Mouse (Mus musculus) liver, embryonic 14.5 days (tissue): ENCODE data around the gene Nup50. TPM values are rescaled to one million over a fixed set of nuclear protein-coding genes. Genes with fewer than 3 reads are reported as not detected.

Source experiments
- ATAC-seq: fragments of 200-750 bp; cut with Nextera tagmentation; 2 replicates; pipeline ENCODE4 v1.8.0; 2017; ENCODE audit warnings: moderate number of reproducible peaks, mild to moderate bottlenecking, moderate library complexity; ENCODE audit not compliant: insufficient read depth
- DNase-seq, 3 experiments: peaks; one replicate each; pipeline ENCODE4 v3.0.0-alpha.2; 2012 to 2013; ENCODE audit warnings: low read depth in 3 of 3, low spot score in 3 of 3
- H3K27ac ChIP-seq: fragments of 300-500 bp; sonication (generic); 2 replicates; pipeline ENCODE4 v1.5.1; 2014; ENCODE audit warnings: moderate library complexity, mild to moderate bottlenecking, control low read depth, inconsistent platforms
- H3K27me3 ChIP-seq: fragments of 300-500 bp; sonication (generic); 2 replicates; pipeline ENCODE4 v1.6.1; 2014; ENCODE audit warnings: mild to moderate bottlenecking, low read length, moderate library complexity; ENCODE audit not compliant: control insufficient read depth, insufficient read depth
- H3K36me3 ChIP-seq: fragments of 300-500 bp; sonication (generic); replicated peaks from 2 replicates; pipeline ENCODE4 v1.6.1; 2014; ENCODE audit warnings: low read depth; ENCODE audit not compliant: control insufficient read depth, insufficient read depth
- H3K4me1 ChIP-seq, 2 experiments: fragments of 200-500 bp in 1 of 2; fragments of 300-500 bp in 1 of 2; sonication (generic) in 1 of 2; replicated peaks; 2 replicates each; pipeline ENCODE4 v1.6.1; 2012 to 2014; ENCODE audit warnings: antibody characterized with exemption in 1 of 2, inconsistent platforms in 1 of 2, low read length in 1 of 2; ENCODE audit not compliant: control insufficient read depth in 2 of 2, insufficient read depth in 2 of 2
- H3K4me2 ChIP-seq: fragments of 300-500 bp; sonication (generic); 2 replicates; pipeline ENCODE4 v1.6.1; 2014; ENCODE audit warnings: low read depth, mild to moderate bottlenecking, control low read depth, moderate library complexity
- H3K4me3 ChIP-seq, 2 experiments: fragments of 200-500 bp in 1 of 2; fragments of 300-500 bp in 1 of 2; sonication (generic) in 1 of 2; 2 replicates each; pipeline ENCODE4 v1.5.1; 2012 to 2014; ENCODE audit warnings: low read depth in 2 of 2, low read length in 2 of 2, mild to moderate bottlenecking in 2 of 2, control low read depth in 1 of 2, inconsistent platforms in 1 of 2, moderate library complexity in 1 of 2; ENCODE audit not compliant: insufficient read depth in 1 of 2
- H3K9ac ChIP-seq: fragments of 300-500 bp; sonication (generic); replicated peaks from 2 replicates; pipeline ENCODE4 v1.6.1; 2014; ENCODE audit warnings: mild to moderate bottlenecking, control low read depth, moderate library complexity
- H3K9me3 ChIP-seq: fragments of 300-500 bp; sonication (generic); 2 replicates; pipeline ENCODE4 v1.6.1; 2016; ENCODE audit warnings: low read length, mixed read lengths; ENCODE audit not compliant: control insufficient read depth
- CTCF ChIP-seq: IDR thresholded peaks from 2 replicates; pipeline ENCODE4 v1.5.1; 2016; ENCODE audit warnings: antibody characterized with exemption, low read depth, control low read depth
- EP300 ChIP-seq: IDR thresholded peaks from 2 replicates; pipeline ENCODE4 v1.6.1; 2016; ENCODE audit warnings: antibody characterized with exemption, low read depth
- WGBS: fragments of 180-500 bp; shearing (Covaris S2); extraction: QIAGEN DNeasy Blood & Tissue Kit; methylation state at CpG from one replicate; pipeline ENCODE4 v1.1.7; 2014; ENCODE audit not compliant: insufficient replicate concordance; 5-methylcytosine and 5-hydroxymethylcytosine counted together
- polyA plus RNA-seq, 2 experiments: library from polyadenylated mRNA; depleted of rRNA in 1 of 2; stranded (reverse) in 1 of 2; unstranded in 1 of 2; fragments of >200 nt; fragmentation: Nextera tagmentation in 1 of 2; extraction: Ambion mirVana in 1 of 2; gene quantifications; 2 replicates each; pipeline versions ENCODE4 v1.2.1 to v1.2.3; 2012 to 2014

The Nup50 gene
- polyA plus RNA-seq, 2 experiments, result 11.8 to 22.7 TPM

DNA sequence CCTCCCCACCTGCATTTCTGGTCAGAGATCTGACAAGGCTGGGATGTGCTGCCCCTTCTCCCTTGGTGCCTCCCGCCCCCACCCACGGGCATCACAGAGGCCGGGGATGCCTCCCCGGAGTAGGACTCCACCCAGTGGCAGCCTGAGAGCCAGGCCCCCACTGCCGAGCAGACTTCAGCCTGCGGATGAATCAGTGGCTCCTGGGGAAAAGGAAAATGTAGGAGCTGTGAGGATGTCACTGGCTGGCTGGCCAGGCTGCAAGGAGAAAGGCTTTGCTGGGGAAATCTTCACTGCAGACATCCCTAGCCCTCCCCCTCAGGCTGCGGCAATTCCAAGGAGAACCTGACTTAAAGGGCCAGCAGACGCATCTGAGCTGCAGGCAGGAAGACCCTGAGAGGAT, 37.5 kb downstream of the Nup50 start:
- no peaks in the 10 kb centered on the region for H3K9me3 ChIP-seq
- H3K27ac ChIP-seq, result no peak overlapping the region
- no peaks in the 10 kb centered on the region for H3K27me3 ChIP-seq
- no peak overlapping the region for H3K4me2 ChIP-seq
- no peak for DNase-seq
- TF ChIP-seq CTCF (no peak), EP300 (no peak)
- H3K36me3 ChIP-seq, result no peaks in the 10 kb centered on the region
- no peak overlapping the region for H3K9ac ChIP-seq
- no peak for ATAC-seq
- 40% methylated on average over 8 of the region's 8 CpGs for WGBS
- no peak overlapping the region for H3K4me3 ChIP-seq
- H3K4me1 ChIP-seq, result no peaks in the 10 kb centered on the region

DNA sequence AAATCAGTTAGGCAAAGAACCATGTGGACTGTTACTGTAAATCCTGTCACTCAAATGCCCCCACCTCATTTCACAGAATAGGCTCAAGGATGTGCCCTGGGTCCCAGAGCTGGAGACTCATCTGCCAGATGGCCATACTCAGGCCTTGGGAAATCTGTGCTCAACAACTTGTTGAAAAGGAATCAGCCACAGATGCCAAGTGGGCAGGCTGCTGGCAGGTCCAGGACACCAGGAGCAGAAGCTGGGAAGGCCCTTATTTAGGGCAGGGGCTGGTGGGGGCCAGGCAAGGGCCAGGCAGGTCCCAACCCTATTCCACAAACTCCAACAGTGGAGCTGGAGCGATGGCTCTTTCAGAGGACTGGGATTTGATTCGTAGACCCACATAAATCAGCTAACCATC, 39.3 kb downstream of the Nup50 start:
- Histone ChIP-seq H3K9ac (no peak overlapping the region), H3K36me3 (no peaks in the 10 kb centered on the region)
- 56% methylated on average over 2 of the region's 2 CpGs for WGBS

DNA sequence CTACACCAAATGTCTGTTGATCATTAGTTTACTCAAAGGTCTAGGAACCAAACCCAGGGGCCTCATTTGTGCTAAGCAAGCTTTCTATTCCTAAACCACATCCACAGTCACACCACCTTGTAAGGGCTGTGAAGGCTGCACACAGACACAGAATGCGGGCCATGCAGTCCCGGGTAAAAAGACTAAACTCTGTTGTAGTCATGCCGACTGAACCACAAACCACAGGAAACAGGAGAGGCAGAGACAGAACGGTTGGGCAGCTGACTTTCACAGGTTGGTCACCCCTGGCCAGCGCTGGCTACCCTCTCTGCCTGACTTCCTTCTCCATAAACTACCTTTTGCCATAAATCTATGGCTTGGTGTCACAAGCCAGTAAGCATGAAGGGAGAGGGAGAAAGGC, 41.6 kb downstream of the Nup50 start:
- WGBS, result 13% methylated on average over 5 of the region's 5 CpGs
- ATAC-seq, result no peak
- H3K4me1 ChIP-seq, result no peaks in the 10 kb centered on the region
- H3K27me3 ChIP-seq, result no peaks in the 10 kb centered on the region
- TF ChIP-seq EP300 (no peak), CTCF (no peak)
- no peaks in the 10 kb centered on the region for H3K36me3 ChIP-seq
- DNase-seq, result no peak
- H3K27ac ChIP-seq, result no peak overlapping the region
- H3K4me2 ChIP-seq, result no peak overlapping the region
- no peaks in the 10 kb centered on the region for H3K9me3 ChIP-seq
- no peak overlapping the region for H3K4me3 ChIP-seq
- no peak overlapping the region for H3K9ac ChIP-seq

More for the DNA sequence above, 39.3 kb downstream of the Nup50 start:
- no peak for DNase-seq
- Histone ChIP-seq H3K27me3 (no peaks in the 10 kb centered on the region), H3K4me2 (no peak overlapping the region), H3K4me1 (no peaks in the 10 kb centered on the region), H3K27ac (no peak overlapping the region), H3K4me3 (no peak overlapping the region), H3K9me3 (no peaks in the 10 kb centered on the region)
- ATAC-seq, result no peak
- TF ChIP-seq CTCF (no peak), EP300 (no peak)

DNA sequence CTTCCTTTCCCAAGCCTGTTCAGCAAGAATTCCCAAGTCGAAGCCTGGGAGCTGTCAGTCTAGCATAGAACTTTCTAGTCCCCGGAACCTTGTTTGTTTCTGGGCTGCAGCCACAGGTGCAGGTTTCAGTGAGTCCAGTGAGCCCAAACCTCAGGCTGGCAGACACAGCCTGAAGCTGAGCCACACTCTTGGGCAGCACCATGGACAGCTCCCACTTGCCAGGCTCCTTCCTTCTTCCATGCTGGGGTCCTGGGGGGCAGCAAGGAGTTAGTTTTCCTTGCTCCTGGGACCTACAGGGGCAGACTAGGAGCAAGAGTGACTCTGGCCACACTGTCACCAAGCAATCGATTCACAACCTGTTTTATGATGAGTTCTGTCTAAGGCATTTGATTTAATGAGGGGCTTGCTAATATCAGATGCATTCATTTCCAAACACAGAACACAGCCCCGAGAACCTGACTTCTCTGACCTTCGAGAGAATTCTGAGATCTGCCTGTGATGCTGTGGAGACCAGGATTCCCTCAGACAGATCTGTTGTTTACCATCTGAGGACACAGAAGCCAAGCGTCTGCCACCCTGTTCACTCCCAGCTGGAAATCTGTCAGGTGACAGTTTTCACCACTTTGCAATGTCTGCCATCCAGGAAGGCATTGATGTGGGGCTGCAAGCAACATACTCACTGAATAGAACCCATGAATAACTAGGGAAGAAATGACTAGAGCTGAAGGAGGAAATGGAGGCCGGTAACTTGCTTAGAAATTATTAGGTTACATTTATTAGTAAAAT, 42.6 kb downstream of the Nup50 start:
- Histone ChIP-seq H3K4me3 (no peak overlapping the region), H3K9me3 (no peaks in the 10 kb centered on the region), H3K4me1 (no peaks in the 10 kb centered on the region), H3K9ac (no peak overlapping the region), H3K36me3 (no peaks in the 10 kb centered on the region), H3K4me2 (no peak overlapping the region), H3K27me3 (no peaks in the 10 kb centered on the region), H3K27ac (no peak overlapping the region)
- no peak for DNase-seq
- TF ChIP-seq CTCF, result no peak
- no peak for TF ChIP-seq EP300
- WGBS, result 44% methylated on average over 7 of the region's 7 CpGs
- no peak for ATAC-seq

DNA sequence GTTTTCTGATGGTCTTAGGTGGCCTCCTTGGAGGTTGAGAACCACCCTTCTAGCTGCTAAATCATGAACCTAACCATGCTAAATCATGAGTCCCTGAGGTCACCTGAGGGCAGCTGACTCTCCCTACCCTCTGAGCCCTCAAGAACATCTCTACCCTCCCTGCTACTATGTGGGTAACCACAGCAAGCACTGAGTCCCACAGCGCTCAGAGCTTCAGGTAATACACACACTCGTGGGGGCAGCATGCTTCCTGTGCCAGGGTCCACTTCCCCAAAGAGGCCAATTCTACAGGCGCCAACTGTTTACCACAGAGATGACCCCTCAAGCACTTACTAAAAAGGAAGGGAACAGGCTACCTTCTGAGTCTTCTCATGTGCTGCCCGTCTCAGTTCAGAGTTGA, 45.3 kb downstream of the Nup50 start:
- no peak overlapping the region for H3K9ac ChIP-seq
- H3K4me3 ChIP-seq, result no peak overlapping the region
- DNase-seq (no peak), ATAC-seq (no peak)
- H3K4me2 ChIP-seq, result no peak overlapping the region
- WGBS, result 29% methylated on average over 4 of the region's 4 CpGs
- no peaks in the 10 kb centered on the region for H3K27me3 ChIP-seq
- H3K4me1 ChIP-seq, result no peaks in the 10 kb centered on the region
- no peaks in the 10 kb centered on the region for H3K9me3 ChIP-seq
- TF ChIP-seq CTCF (no peak), EP300 (no peak)
- H3K36me3 ChIP-seq, result no peaks in the 10 kb centered on the region
- no peak overlapping the region for H3K27ac ChIP-seq
